Mouse (Mus musculus) layer of hippocampus, postnatal 14 days (tissue): ENCODE measurements at regions not wholly inside any gene's neighbourhood (a gene's known extent, or its start where the extent isn't known, plus 50 kb on each side); places are given as distances from the start of the nearest gene placed in this dataset.

Source experiments
- DNase-seq, 2 experiments: peaks; one replicate each; pipeline ENCODE4 v3.0.0; 2021 to 2022; ENCODE audit warnings: low spot score in 2 of 2, mixed read lengths in 1 of 2

- no peak for DNase-seq
Measured at GRCm38 (mm10) chr3:48658386-48658785, 1098.7 kb downstream of the Pcdh18 start.

GRCm38 (mm10) chr3:48655084-48655483 is 1102.0 kb downstream of the Pcdh18 start:
- DNase-seq, result no peak

GRCm38 (mm10) chr3:48631889-48632483 is 1125.1 kb downstream of the Pcdh18 start:
- no peak for DNase-seq

- DNase-seq, result no peak
Measured at GRCm38 (mm10) chr3:48608933-48609332, 1148.2 kb downstream of the Pcdh18 start.

GRCm38 (mm10) chr3:48604840-48605239 is 1152.3 kb downstream of the Pcdh18 start:
- DNase-seq, result no peak

- no peak for DNase-seq
Measured at GRCm38 (mm10) chr3:48587341-48587740, 1169.8 kb downstream of the Pcdh18 start.

- DNase-seq, result no peak
Measured at GRCm38 (mm10) chr3:48586145-48586544, 1171.0 kb downstream of the Pcdh18 start.

- DNase-seq, result no peak
Measured at GRCm38 (mm10) chr3:48584340-48584739, 1172.8 kb downstream of the Pcdh18 start.

GRCm38 (mm10) chr3:48582521-48582920 is 1174.6 kb downstream of the Pcdh18 start:
- no peak for DNase-seq

- peak in 1 of 2 experiments; percentile 13 for DNase-seq
Measured at GRCm38 (mm10) chr3:48579971-48580370, 1177.2 kb downstream of the Pcdh18 start.

GRCm38 (mm10) chr3:48579229-48579628 is 1177.9 kb downstream of the Pcdh18 start:
- DNase-seq, result no peak

GRCm38 (mm10) chr3:48546669-48547068 is 1210.5 kb downstream of the Pcdh18 start:
- DNase-seq, result no peak

GRCm38 (mm10) chr3:48515009-48515408 is 1242.1 kb downstream of the Pcdh18 start:
- no peak for DNase-seq

- DNase-seq, result no peak
Measured at GRCm38 (mm10) chr3:48503996-48504395, 1253.1 kb downstream of the Pcdh18 start.

- DNase-seq, result no peak
Measured at GRCm38 (mm10) chr3:48464679-48465078, 1292.4 kb downstream of the Pcdh18 start.

GRCm38 (mm10) chr3:48441938-48442337 is 1315.2 kb downstream of the Pcdh18 start:
- DNase-seq, result no peak

- DNase-seq, result peak in 1 of 2 experiments; percentile 15
Measured at GRCm38 (mm10) chr3:48429406-48430033, 1327.6 kb downstream of the Pcdh18 start.

- no peak for DNase-seq
Measured at GRCm38 (mm10) chr3:48389862-48390261, 1367.3 kb downstream of the Pcdh18 start.
